ENCODE assay signal across 28 mouse cellular contexts in genomic region chr11:74501989-74502388, GRCm38 (mm10).
DNase-seq lines count a peak whose midpoint lies in the region; ATAC-seq and TF ChIP-seq lines count a peak whose summit lies in the region.
"Had no signal": no experiment of that assay in that cellular context is flagged by ENCODE, and none has a peak within 500 bp of the region (broad histone marks: within the 10 kb centered on the region; RNA-seq: fewer than 3 reads in every experiment).

No protein-coding gene starts in this region.

- peaks cover 5% of the 10 kb centered on the region; the same call in 1 of the 2 replicates for H3K4me1 ChIP-seq in stomach, embryonic 15.5 days
- H3K4me1 ChIP-seq in stomach, postnatal 0 days (replicated peaks; ENCODE audit: control insufficient read depth, insufficient read depth) = no peaks in the 10 kb centered on the region
- peaks cover 33 to 92% of the 10 kb centered on the region in 2 experiments for H3K4me1 ChIP-seq in CH12.LX (ENCODE audit: control insufficient read depth in 1 of 2, insufficient read depth in 2 of 2)
- H3K4me1 ChIP-seq in stomach, embryonic 16.5 days (ENCODE audit: control insufficient read depth, insufficient read depth, low read length) = no peaks in the 10 kb centered on the region; the same call in 1 of the 2 replicates

- H3K9ac ChIP-seq in stomach, embryonic 15.5 days = no peak overlapping the region
- H3K9ac ChIP-seq in stomach, postnatal 0 days (ENCODE audit: low read length) = no peak overlapping the region
- no peak overlapping the region for H3K9ac ChIP-seq in CH12.LX (ENCODE audit: insufficient read depth, low read depth)
- H3K9ac ChIP-seq in stomach, embryonic 16.5 days (ENCODE audit: low read length) = no peak overlapping the region
- H3K9ac ChIP-seq: embryonic facial prominence, embryonic 13.5 days; embryonic facial prominence, embryonic 15.5 days; forebrain, embryonic 12.5 days had no signal

- no peak for DNase-seq in stomach, postnatal 0 days (ENCODE audit: low spot score)
- no peak for DNase-seq in CH12.LX (ENCODE audit: extremely low read depth)
- no peak for DNase-seq in right cerebral cortex, adult 2 months (ENCODE audit: low spot score in 2 of 2)
- DNase-seq in lung, postnatal 25 days (ENCODE audit: low spot score) = no peak
- DNase-seq in adipocyte (ENCODE audit: low spot score) = no peak
- DNase-seq: adrenal gland, adult 2 months; adrenal gland, postnatal 10 days; adrenal gland, postnatal 25 days; cerebellum, adult 11 months; cerebellum, adult 18-20 months; cerebellum, adult 8-10 months; cerebellum, adult 9-11 months; cerebellum, postnatal 14 days; cerebellum, postnatal 36 days; embryo, embryonic 11 days had no signal

- H3K4me3 ChIP-seq in stomach, embryonic 15.5 days (replicated peaks) = no peak overlapping the region
- H3K4me3 ChIP-seq in stomach, postnatal 0 days (ENCODE audit: low read depth, low read length) = no peak overlapping the region
- H3K4me3 ChIP-seq in CH12.LX (replicated peaks in 1 of 3; ENCODE audit: low read depth in 2 of 3, low read length in 2 of 3, poor library complexity in 1 of 3) (no peak overlapping the region), myocyte (no peak overlapping the region)
- no peak overlapping the region for H3K4me3 ChIP-seq in stomach, embryonic 16.5 days (replicated peaks; ENCODE audit: low read length)
- H3K4me3 ChIP-seq: embryonic facial prominence, embryonic 13.5 days; embryonic facial prominence, embryonic 15.5 days; erythroblast, embryonic 14.5 days; forebrain, embryonic 10.5 days; forebrain, embryonic 12.5 days had no signal

- TF ChIP-seq POLR2A in CH12.LX (IDR thresholded peaks at IDR 0.05; ENCODE audit: low read depth, low read length) = no peak
- no peak for TF ChIP-seq POLR2A in myocyte (IDR thresholded peaks at IDR 0.05; ENCODE audit: insufficient read length, low read depth)

- no peak for TF ChIP-seq EP300 in stomach, postnatal 0 days (optimal IDR thresholded peaks at IDR 0.05)
- no peak for TF ChIP-seq EP300 in CH12.LX (IDR thresholded peaks at IDR 0.05; ENCODE audit: low read length)

- ATAC-seq in stomach, embryonic 15.5 days (ENCODE audit: insufficient read depth, low FRiP score, low read depth) = 0 out of 2 replicates have a peak, but pooled peaks have one; percentile 56
- ATAC-seq in stomach, postnatal 0 days (ENCODE audit: low FRiP score, low TSS enrichment) = no peak
- no peak for ATAC-seq in stomach, embryonic 16.5 days (ENCODE audit: insufficient read depth, low FRiP score)
- ATAC-seq: activated CD4-positive, CD25-positive, alpha-beta regulatory T cell, adult 4 months; CD4-positive, CD25-positive, alpha-beta regulatory T cell, adult 4 months; forebrain, embryonic 14.5 days; forebrain, embryonic 16.5 days; Patski had no signal

- no peak for TF ChIP-seq RAD21 in CH12.LX (IDR thresholded peaks at IDR 0.05; ENCODE audit: low read depth, low read length)

- H3K9me3 ChIP-seq in stomach, embryonic 15.5 days = no peaks in the 10 kb centered on the region
- no peaks in the 10 kb centered on the region for H3K9me3 ChIP-seq in stomach, postnatal 0 days (ENCODE audit: control insufficient read depth, low read length)
- H3K9me3 ChIP-seq in CH12.LX (replicated peaks; ENCODE audit: low read length) = peaks cover 2% of the 10 kb centered on the region
- H3K9me3 ChIP-seq in stomach, embryonic 16.5 days (replicated peaks; ENCODE audit: control insufficient read depth, low read length) = no peaks in the 10 kb centered on the region
- H3K9me3 ChIP-seq: embryonic facial prominence, embryonic 13.5 days; embryonic facial prominence, embryonic 15.5 days; forebrain, embryonic 10.5 days; forebrain, embryonic 12.5 days had no signal

- no peak for TF ChIP-seq CTCF in stomach, postnatal 0 days (IDR thresholded peaks at IDR 0.05; ENCODE audit: low read depth)
- TF ChIP-seq CTCF in CH12.LX (conservative IDR thresholded peaks at IDR 0.05 in 1 of 2, IDR thresholded peaks at IDR 0.05 in 1 of 2; ENCODE audit: low read depth in 2 of 2, low read length in 2 of 2) = no peak

- H3K27ac ChIP-seq in stomach, embryonic 15.5 days = 0 out of 2 replicates have a peak overlapping the region, but pooled peaks have one; percentile 38
- H3K27ac ChIP-seq in stomach, postnatal 0 days (replicated peaks) = no peak overlapping the region
- H3K27ac ChIP-seq in CH12.LX (ENCODE audit: insufficient read depth, low read depth) = no peak overlapping the region
- H3K27ac ChIP-seq in stomach, embryonic 16.5 days (ENCODE audit: low read length) = peak overlapping the region; percentile 12; the same call in 1 of the 2 replicates
- H3K27ac ChIP-seq: embryonic facial prominence, embryonic 13.5 days; embryonic facial prominence, embryonic 15.5 days; forebrain, embryonic 10.5 days; forebrain, embryonic 12.5 days had no signal

- dilution Hi-C loops in CH12.LX (cut with MboI; ENCODE audit: extremely low pct_ligation_motif_present, extremely low pct_unique_long_range_greater_than_20kb, low sequenced_read_pairs) = no loop called here

- H3K4me2 ChIP-seq in stomach, embryonic 15.5 days = no peak overlapping the region
- no peak overlapping the region for H3K4me2 ChIP-seq in stomach, postnatal 0 days (replicated peaks; ENCODE audit: low read depth)
- H3K4me2 ChIP-seq in CH12.LX (ENCODE audit: insufficient read depth, low read depth, poor library complexity, severe bottlenecking) = no peak overlapping the region
- peak overlapping the region; percentile 0 for H3K4me2 ChIP-seq in myocyte (ENCODE audit: low read depth)
- no peak overlapping the region for H3K4me2 ChIP-seq in stomach, embryonic 16.5 days (ENCODE audit: low read depth, low read length)
- H3K4me2 ChIP-seq: embryonic facial prominence, embryonic 13.5 days; embryonic facial prominence, embryonic 15.5 days; forebrain, embryonic 12.5 days had no signal

- H3ac ChIP-seq in myocyte (ENCODE audit: control insufficient read depth, insufficient read length) = no peak overlapping the region

- H3K79me2 ChIP-seq in CH12.LX (replicated peaks; ENCODE audit: control insufficient read depth, extremely low read depth, insufficient read depth, poor library complexity, severe bottlenecking) = peaks cover 94% of the 10 kb centered on the region
- no peaks in the 10 kb centered on the region for H3K79me2 ChIP-seq in myocyte (ENCODE audit: control insufficient read depth, insufficient read depth)

- no peaks in the 10 kb centered on the region for H3K27me3 ChIP-seq in stomach, embryonic 15.5 days (replicated peaks)
- no peaks in the 10 kb centered on the region for H3K27me3 ChIP-seq in stomach, postnatal 0 days (ENCODE audit: control insufficient read depth, insufficient read depth, low read length)
- H3K27me3 ChIP-seq in CH12.LX (replicated peaks) (no peaks in the 10 kb centered on the region), myocyte (ENCODE audit: control insufficient read depth, insufficient read depth, insufficient read length) (no peaks in the 10 kb centered on the region)
- no peaks in the 10 kb centered on the region for H3K27me3 ChIP-seq in stomach, embryonic 16.5 days (ENCODE audit: control insufficient read depth, insufficient read depth, low read length)
- H3K27me3 ChIP-seq: embryonic facial prominence, embryonic 13.5 days; embryonic facial prominence, embryonic 15.5 days; forebrain, embryonic 12.5 days; Patski had no signal

- in situ Hi-C loops in CH12.LX (cut with MboI; ENCODE audit: low pct_ligation_motif_present, low pct_unique_long_range_greater_than_20kb, low sequenced_read_pairs) = no loop called here

- H3K36me3 ChIP-seq in stomach, embryonic 15.5 days = no peaks in the 10 kb centered on the region
- no peaks in the 10 kb centered on the region for H3K36me3 ChIP-seq in stomach, postnatal 0 days (ENCODE audit: control insufficient read depth, insufficient read depth, low read length)
- peaks cover 29 to 91% of the 10 kb centered on the region in 2 experiments for H3K36me3 ChIP-seq in CH12.LX (replicated peaks in 1 of 2; ENCODE audit: control insufficient read depth in 1 of 2, insufficient read depth in 1 of 2, low read length in 1 of 2)
- H3K36me3 ChIP-seq in myocyte (ENCODE audit: control insufficient read depth, insufficient read depth) = no peaks in the 10 kb centered on the region
- H3K36me3 ChIP-seq in stomach, embryonic 16.5 days (ENCODE audit: control insufficient read depth, insufficient read depth, low read length) = no peaks in the 10 kb centered on the region
- H3K36me3 ChIP-seq: embryonic facial prominence, embryonic 13.5 days; embryonic facial prominence, embryonic 15.5 days; forebrain, embryonic 10.5 days; forebrain, embryonic 12.5 days had no signal

TF ChIP-seq in CH12.LX, 34 proteins besides CTCF, POLR2A, EP300 and RAD21 (continues in another document):
- TF ChIP-seq MAZ (IDR thresholded peaks at IDR 0.05; ENCODE audit: low read depth, low read length) = no peak
- no peak for TF ChIP-seq JUND (conservative IDR thresholded peaks at IDR 0.05; ENCODE audit: low read depth, low read length)
- peak; percentile 69 for TF ChIP-seq ZKSCAN1 (IDR thresholded peaks at IDR 0.05; ENCODE audit: borderline replicate concordance, low read depth, low read length)
- no peak for TF ChIP-seq NELFE (IDR thresholded peaks at IDR 0.05; ENCODE audit: low read depth, low read length)
- TF ChIP-seq GABPA (IDR thresholded peaks at IDR 0.05; ENCODE audit: insufficient replicate concordance, low read depth, low read length) = no peak
- TF ChIP-seq SIN3A (IDR thresholded peaks at IDR 0.05; ENCODE audit: low read length) = no peak
- TF ChIP-seq RCOR1 (conservative IDR thresholded peaks at IDR 0.05; ENCODE audit: low read depth, low read length) = no peak
- TF ChIP-seq MAX (IDR thresholded peaks at IDR 0.05; ENCODE audit: low read length) = 0 out of 2 replicates have a peak, but pooled peaks have one; percentile 6
- no peak for TF ChIP-seq UBTF (IDR thresholded peaks at IDR 0.05; ENCODE audit: low read depth, low read length)
- TF ChIP-seq MXI1 (IDR thresholded peaks at IDR 0.05; ENCODE audit: low read depth, low read length) = no peak

TF ChIP-seq in myocyte, 11 proteins besides CTCF, POLR2A, EP300 and RAD21:
- TF ChIP-seq MYOD1 (IDR thresholded peaks at IDR 0.05; ENCODE audit: control insufficient read depth in 1 of 3, insufficient read length in 2 of 3, low read depth in 2 of 3) (peak in 1 of 3 experiments; percentile 46), TCF3 (IDR thresholded peaks at IDR 0.05; ENCODE audit: insufficient read length, low read depth) (no peak)
TF ChIP-seq in myocyte: peak in this region for 1.

Comparison
In these comparisons a context has a peak if more than half of its experiments do, and no peak if none do; other contexts are left out.
1. H3K27ac ChIP-seq: peak in stomach, embryonic 15.5 days (single experiment) and stomach, embryonic 16.5 days (single experiment); none in stomach, postnatal 0 days (single experiment) and CH12.LX (single experiment).